Mouse (Mus musculus): ENCODE data around the gene Uqcrc1. TPM values are rescaled to one million over a fixed set of nuclear protein-coding genes. Genes with fewer than 3 reads are reported as not detected.

Uqcrc1 gene
- polyA plus RNA-seq, 1 experiment from 2014 or later: 412 TPM

GRCm38 (mm10) chr9:108963577-108963976 is 27.1 kb downstream of the Uqcrc1 start:
- H3K4me2 ChIP-seq (ENCODE audit: low read depth, low read length): no peak overlapping the region
- WGBS: 77% methylated on average over 3 of the region's 3 CpGs
- no peak for ATAC-seq (replicated peaks; ENCODE audit: insufficient number of reproducible peaks, low FRiP score, low TSS enrichment, low read depth)
- no peaks in the 10 kb centered on the region for H3K27me3 ChIP-seq (ENCODE audit: control insufficient read depth, insufficient read depth, low read length)
- H3K27ac ChIP-seq (replicated peaks; ENCODE audit: low read depth, low read length): no peak overlapping the region
- no peaks in the 10 kb centered on the region for H3K9me3 ChIP-seq (replicated peaks; ENCODE audit: control insufficient read depth, low read length)
- H3K4me3 ChIP-seq (ENCODE audit: low read depth, low read length): no peak overlapping the region
- no peaks in the 10 kb centered on the region for H3K4me1 ChIP-seq (ENCODE audit: control insufficient read depth, insufficient read depth, low read length)
- H3K36me3 ChIP-seq (replicated peaks; ENCODE audit: control insufficient read depth, insufficient read depth, low read depth, low read length): no peaks in the 10 kb centered on the region
- no peak for DNase-seq (ENCODE audit: low spot score)
- H3K9ac ChIP-seq (replicated peaks; ENCODE audit: low read length): no peak overlapping the region

GRCm38 (mm10) chr9:108964338-108964737 is 27.9 kb downstream of the Uqcrc1 start:
- Histone ChIP-seq H3K4me2 (ENCODE audit: low read depth, low read length) (no peak overlapping the region; the same call in 1 of the 2 replicates), H3K9ac (replicated peaks; ENCODE audit: low read length) (no peak overlapping the region), H3K9me3 (replicated peaks; ENCODE audit: control insufficient read depth, low read length) (no peaks in the 10 kb centered on the region), H3K27me3 (ENCODE audit: control insufficient read depth, insufficient read depth, low read length) (no peaks in the 10 kb centered on the region), H3K4me1 (ENCODE audit: control insufficient read depth, insufficient read depth, low read length) (no peaks in the 10 kb centered on the region), H3K27ac (replicated peaks; ENCODE audit: low read depth, low read length) (no peak overlapping the region), H3K36me3 (replicated peaks; ENCODE audit: control insufficient read depth, insufficient read depth, low read depth, low read length) (no peaks in the 10 kb centered on the region), H3K4me3 (ENCODE audit: low read depth, low read length) (no peak overlapping the region)
- WGBS: 75% methylated on average over 6 of the region's 6 CpGs
- ATAC-seq (replicated peaks; ENCODE audit: insufficient number of reproducible peaks, low FRiP score, low TSS enrichment, low read depth) (no peak), DNase-seq (ENCODE audit: low spot score) (no peak)

GRCm38 (mm10) chr9:108970623-108971022 is 34.2 kb downstream of the Uqcrc1 start:
- no peaks in the 10 kb centered on the region for H3K4me1 ChIP-seq (ENCODE audit: control insufficient read depth, insufficient read depth, low read length)
- no peaks in the 10 kb centered on the region for H3K27me3 ChIP-seq (ENCODE audit: control insufficient read depth, insufficient read depth, low read length)
- H3K4me3 ChIP-seq (ENCODE audit: low read depth, low read length): no peak overlapping the region
- WGBS: 87% methylated on average over 8 of the region's 8 CpGs
- H3K4me2 ChIP-seq (ENCODE audit: low read depth, low read length): no peak overlapping the region
- no peak overlapping the region for H3K27ac ChIP-seq (replicated peaks; ENCODE audit: low read depth, low read length)
- no peaks in the 10 kb centered on the region for H3K36me3 ChIP-seq (replicated peaks; ENCODE audit: control insufficient read depth, insufficient read depth, low read depth, low read length)
- ATAC-seq (replicated peaks; ENCODE audit: insufficient number of reproducible peaks, low FRiP score, low TSS enrichment, low read depth): no peak
- DNase-seq (ENCODE audit: low spot score): no peak
- H3K9ac ChIP-seq (replicated peaks; ENCODE audit: low read length): no peak overlapping the region
- no peaks in the 10 kb centered on the region for H3K9me3 ChIP-seq (replicated peaks; ENCODE audit: control insufficient read depth, low read length)

- H3K27me3 ChIP-seq (ENCODE audit: control insufficient read depth, insufficient read depth, low read length): no peaks in the 10 kb centered on the region
- no peak overlapping the region for H3K27ac ChIP-seq (replicated peaks; ENCODE audit: low read depth, low read length)
- no peak overlapping the region for H3K9ac ChIP-seq (replicated peaks; ENCODE audit: low read length)
- DNase-seq (ENCODE audit: low spot score): no peak
- no peaks in the 10 kb centered on the region for H3K36me3 ChIP-seq (replicated peaks; ENCODE audit: control insufficient read depth, insufficient read depth, low read depth, low read length)
- H3K9me3 ChIP-seq (replicated peaks; ENCODE audit: control insufficient read depth, low read length): no peaks in the 10 kb centered on the region
- ATAC-seq (replicated peaks; ENCODE audit: insufficient number of reproducible peaks, low FRiP score, low TSS enrichment, low read depth): no peak
- no peaks in the 10 kb centered on the region for H3K4me1 ChIP-seq (ENCODE audit: control insufficient read depth, insufficient read depth, low read length)
- no peak overlapping the region for H3K4me3 ChIP-seq (ENCODE audit: low read depth, low read length)
- WGBS: 83% methylated on average over 9 of the region's 9 CpGs
- H3K4me2 ChIP-seq (ENCODE audit: low read depth, low read length): no peak overlapping the region
Observed at GRCm38 (mm10) chr9:108976483-108976882, 40.0 kb downstream of the Uqcrc1 start.

- no peaks in the 10 kb centered on the region for H3K9me3 ChIP-seq (replicated peaks; ENCODE audit: control insufficient read depth, low read length)
- no peak overlapping the region for H3K4me3 ChIP-seq (ENCODE audit: low read depth, low read length)
- H3K36me3 ChIP-seq (replicated peaks; ENCODE audit: control insufficient read depth, insufficient read depth, low read depth, low read length): no peaks in the 10 kb centered on the region
- H3K9ac ChIP-seq (replicated peaks; ENCODE audit: low read length): no peak overlapping the region
- no peaks in the 10 kb centered on the region for H3K4me1 ChIP-seq (ENCODE audit: control insufficient read depth, insufficient read depth, low read length)
- no peaks in the 10 kb centered on the region for H3K27me3 ChIP-seq (ENCODE audit: control insufficient read depth, insufficient read depth, low read length)
- WGBS: 80% methylated on average over 7 of the region's 7 CpGs
- H3K4me2 ChIP-seq (ENCODE audit: low read depth, low read length): no peak overlapping the region
- no peak for DNase-seq (ENCODE audit: low spot score)
- no peak overlapping the region for H3K27ac ChIP-seq (replicated peaks; ENCODE audit: low read depth, low read length)
- no peak for ATAC-seq (replicated peaks; ENCODE audit: insufficient number of reproducible peaks, low FRiP score, low TSS enrichment, low read depth)
Observed at GRCm38 (mm10) chr9:108977966-108978365, 41.5 kb downstream of the Uqcrc1 start.

- no peaks in the 10 kb centered on the region for H3K4me1 ChIP-seq (ENCODE audit: control insufficient read depth, insufficient read depth, low read length)
- no peak overlapping the region for H3K4me3 ChIP-seq (ENCODE audit: low read depth, low read length)
- H3K27me3 ChIP-seq (ENCODE audit: control insufficient read depth, insufficient read depth, low read length): no peaks in the 10 kb centered on the region
- no peak overlapping the region for H3K4me2 ChIP-seq (ENCODE audit: low read depth, low read length)
- H3K27ac ChIP-seq (replicated peaks; ENCODE audit: low read depth, low read length): no peak overlapping the region
- no peak overlapping the region for H3K9ac ChIP-seq (replicated peaks; ENCODE audit: low read length)
- no peaks in the 10 kb centered on the region for H3K9me3 ChIP-seq (replicated peaks; ENCODE audit: control insufficient read depth, low read length)
- WGBS: 81% methylated on average over 8 of the region's 8 CpGs
- H3K36me3 ChIP-seq (replicated peaks; ENCODE audit: control insufficient read depth, insufficient read depth, low read depth, low read length): no peaks in the 10 kb centered on the region
- DNase-seq (ENCODE audit: low spot score): no peak
- ATAC-seq (replicated peaks; ENCODE audit: insufficient number of reproducible peaks, low FRiP score, low TSS enrichment, low read depth): no peak
Observed at GRCm38 (mm10) chr9:108982498-108982897, 46.1 kb downstream of the Uqcrc1 start.

- Histone ChIP-seq H3K36me3 (replicated peaks; ENCODE audit: control insufficient read depth, insufficient read depth, low read depth, low read length) (no peaks in the 10 kb centered on the region), H3K9me3 (replicated peaks; ENCODE audit: control insufficient read depth, low read length) (no peaks in the 10 kb centered on the region), H3K27me3 (ENCODE audit: control insufficient read depth, insufficient read depth, low read length) (no peaks in the 10 kb centered on the region), H3K4me3 (ENCODE audit: low read depth, low read length) (no peak overlapping the region), H3K9ac (replicated peaks; ENCODE audit: low read length) (no peak overlapping the region), H3K4me1 (ENCODE audit: control insufficient read depth, insufficient read depth, low read length) (no peaks in the 10 kb centered on the region), H3K4me2 (ENCODE audit: low read depth, low read length) (no peak overlapping the region), H3K27ac (replicated peaks; ENCODE audit: low read depth, low read length) (no peak overlapping the region)
- WGBS: 82% methylated on average over 9 of the region's 9 CpGs
- DNase-seq (ENCODE audit: low spot score) (no peak), ATAC-seq (replicated peaks; ENCODE audit: insufficient number of reproducible peaks, low FRiP score, low TSS enrichment, low read depth) (no peak)
Observed at GRCm38 (mm10) chr9:108983209-108983608, 46.8 kb downstream of the Uqcrc1 start.

- WGBS: 87% methylated on average over 4 of the region's 4 CpGs
- Histone ChIP-seq H3K4me3 (ENCODE audit: low read depth, low read length) (no peak within 1 kb of the TSS), H3K27me3 (ENCODE audit: control insufficient read depth, insufficient read depth, low read length) (no peaks in the 10 kb centered on the region), H3K27ac (replicated peaks; ENCODE audit: low read depth, low read length) (no peak within 1 kb of the TSS), H3K36me3 (replicated peaks; ENCODE audit: control insufficient read depth, insufficient read depth, low read depth, low read length) (no peaks in the 10 kb centered on the region), H3K9ac (replicated peaks; ENCODE audit: low read length) (no peak within 1 kb of the TSS), H3K4me2 (ENCODE audit: low read depth, low read length) (no peak within 1 kb of the TSS), H3K9me3 (replicated peaks; ENCODE audit: control insufficient read depth, low read length) (no peaks in the 10 kb centered on the region), H3K4me1 (ENCODE audit: control insufficient read depth, insufficient read depth, low read length) (peaks cover 3% of the 10 kb centered on the region; the same call in 1 of the 2 replicates)
- ATAC-seq (replicated peaks; ENCODE audit: insufficient number of reproducible peaks, low FRiP score, low TSS enrichment, low read depth) (no peak), DNase-seq (ENCODE audit: low spot score) (no peak)
Observed at GRCm38 (mm10) chr9:108985710-108986109, 49.3 kb downstream of the Uqcrc1 start, which contains the start of gene Ucn2. Gene Ucn2, plus strand, starts transcription at chr9:108986010.
